Mouse (Mus musculus): Measurements from ENCODE around the gene Haus6. TPM values are rescaled to one million over a fixed set of nuclear protein-coding genes. Genes with fewer than 3 reads are reported as not detected.

The Haus6 gene
- polyA plus RNA-seq, 1 experiment from 2014 or later, result 16.1 TPM

- no peaks in the 10 kb centered on the region for H3K36me3 ChIP-seq
- no peaks in the 10 kb centered on the region for H3K27me3 ChIP-seq (replicated peaks)
- H3K4me2 ChIP-seq, result no peak overlapping the region
- H3K9ac ChIP-seq, result no peak overlapping the region
- H3K9me3 ChIP-seq (replicated peaks), result peaks cover 3% of the 10 kb centered on the region; the same call in 1 of the 2 replicates
- peaks cover 3% of the 10 kb centered on the region; the same call in 1 of the 2 replicates for H3K4me1 ChIP-seq (replicated peaks)
- ATAC-seq (ENCODE audit: insufficient number of reproducible peaks, low FRiP score), result no peak
- WGBS, result 89% methylated on average over 5 of the region's 5 CpGs
- H3K4me3 ChIP-seq, result no peak overlapping the region
- no peak overlapping the region for H3K27ac ChIP-seq (ENCODE audit: poor library complexity, severe bottlenecking)
Measured at GRCm38 (mm10) chr4:86538936-86539335, 72.9 kb downstream of the Haus6 start.

- Histone ChIP-seq H3K4me2 (no peak overlapping the region), H3K9me3 (replicated peaks) (peaks cover 3% of the 10 kb centered on the region; the same call in 1 of the 2 replicates), H3K27me3 (replicated peaks) (no peaks in the 10 kb centered on the region), H3K27ac (ENCODE audit: poor library complexity, severe bottlenecking) (no peak overlapping the region), H3K36me3 (no peaks in the 10 kb centered on the region), H3K4me1 (replicated peaks) (no peaks in the 10 kb centered on the region), H3K9ac (no peak overlapping the region), H3K4me3 (no peak overlapping the region)
- 38% methylated on average over 4 of the region's 4 CpGs for WGBS
- ATAC-seq (ENCODE audit: insufficient number of reproducible peaks, low FRiP score), result no peak
Measured at GRCm38 (mm10) chr4:86537972-86538371, 73.9 kb downstream of the Haus6 start.

GRCm38 (mm10) chr4:86534091-86534481, 77.8 kb downstream of the Haus6 start:
- no peak overlapping the region for H3K4me2 ChIP-seq
- no peak overlapping the region for H3K27ac ChIP-seq (ENCODE audit: poor library complexity, severe bottlenecking)
- H3K9me3 ChIP-seq (replicated peaks), result peaks cover 3% of the 10 kb centered on the region; the same call in 1 of the 2 replicates
- no peaks in the 10 kb centered on the region for H3K36me3 ChIP-seq
- no peaks in the 10 kb centered on the region for H3K4me1 ChIP-seq (replicated peaks)
- no peak overlapping the region for H3K4me3 ChIP-seq
- no peak for ATAC-seq (ENCODE audit: insufficient number of reproducible peaks, low FRiP score)
- H3K27me3 ChIP-seq (replicated peaks), result no peaks in the 10 kb centered on the region
- H3K9ac ChIP-seq, result no peak overlapping the region
- 52% methylated on average over 5 of the region's 5 CpGs for WGBS

GRCm38 (mm10) chr4:86533406-86534090, 78.3 kb downstream of the Haus6 start:
- H3K4me1 ChIP-seq (replicated peaks), result no peaks in the 10 kb centered on the region
- H3K9ac ChIP-seq, result no peak overlapping the region
- peaks cover 3% of the 10 kb centered on the region; the same call in 1 of the 2 replicates for H3K9me3 ChIP-seq (replicated peaks)
- H3K36me3 ChIP-seq, result no peaks in the 10 kb centered on the region
- no peaks in the 10 kb centered on the region for H3K27me3 ChIP-seq (replicated peaks)
- H3K4me2 ChIP-seq, result no peak overlapping the region
- no peak for ATAC-seq (ENCODE audit: insufficient number of reproducible peaks, low FRiP score)
- no peak overlapping the region for H3K27ac ChIP-seq (ENCODE audit: poor library complexity, severe bottlenecking)
- no peak overlapping the region for H3K4me3 ChIP-seq
- WGBS, result 81% methylated on average over 8 of the region's 8 CpGs

- Histone ChIP-seq H3K27me3 (replicated peaks) (no peaks in the 10 kb centered on the region), H3K4me1 (replicated peaks) (peaks cover 4% of the 10 kb centered on the region; the same call in 1 of the 2 replicates), H3K4me3 (no peak overlapping the region), H3K9ac (no peak overlapping the region), H3K9me3 (replicated peaks) (no peaks in the 10 kb centered on the region), H3K4me2 (no peak overlapping the region), H3K36me3 (no peaks in the 10 kb centered on the region), H3K27ac (ENCODE audit: poor library complexity, severe bottlenecking) (no peak overlapping the region)
- no peak for ATAC-seq (ENCODE audit: insufficient number of reproducible peaks, low FRiP score)
- 77% methylated on average over 6 of the region's 6 CpGs for WGBS
Measured at GRCm38 (mm10) chr4:86529161-86529560, 82.7 kb downstream of the Haus6 start.

Other genes starting within 250 kb of the Haus6 start
- gene Saxo1, start 53.7 kb downstream of the Haus6 start, polyA plus RNA-seq (2016; fragmentation: Nextera tagmentation; extraction: Ambion mirVana), result not detected in 2 replicates
- gene Rraga, start 36.4 kb downstream of the Haus6 start, polyA plus RNA-seq (2016; fragmentation: Nextera tagmentation; extraction: Ambion mirVana), result 49.1 and 56.6 TPM in 2 replicates
- gene Plin2, start 58.0 kb upstream of the Haus6 start, polyA plus RNA-seq (2016; fragmentation: Nextera tagmentation; extraction: Ambion mirVana), result 54.1 and 59.3 TPM in 2 replicates
- 7.7 and 8.8 TPM in 2 replicates for gene Dennd4c, start 136.5 kb upstream of the Haus6 start, polyA plus RNA-seq (2016; fragmentation: Nextera tagmentation; extraction: Ambion mirVana)
- gene Rps6, start 245.4 kb upstream of the Haus6 start, polyA plus RNA-seq (2016; fragmentation: Nextera tagmentation; extraction: Ambion mirVana), result 458 and 459 TPM in 2 replicates

Data from heart, embryonic 12.5 days (tissue).